Mouse (Mus musculus) ES-Bruce4 (cell line): ENCODE measurements around the gene Tbc1d14. TPM values are rescaled to one million over a fixed set of nuclear protein-coding genes. Genes with fewer than 3 reads are reported as not detected.

Source experiments
- H3K27ac ChIP-seq: 2 replicates; pipeline ENCODE4 v1.5.1; 2012; ENCODE audit warnings: low read length, inconsistent platforms; ENCODE audit not compliant: insufficient read depth
- H3K27me3 ChIP-seq: 2 replicates; pipeline ENCODE4 v1.6.1; 2012; ENCODE audit warnings: mild to moderate bottlenecking, low read length, inconsistent platforms; ENCODE audit not compliant: control insufficient read depth, poor library complexity, insufficient read depth, severe bottlenecking
- H3K36me3 ChIP-seq: 2 replicates; pipeline ENCODE4 v1.6.1; 2012; ENCODE audit warnings: inconsistent platforms, mild to moderate bottlenecking, low read length, moderate library complexity; ENCODE audit not compliant: control insufficient read depth, poor library complexity, insufficient read depth, severe bottlenecking
- H3K4me1 ChIP-seq: one replicate; pipeline ENCODE4 v1.8.1; 2011; ENCODE audit warnings: low read length; ENCODE audit not compliant: control insufficient read depth, insufficient read depth
- H3K4me3 ChIP-seq: 2 replicates; pipeline ENCODE4 v1.5.1; 2011; ENCODE audit warnings: low read depth, mild to moderate bottlenecking, low read length
- H3K9ac ChIP-seq: 2 replicates; pipeline ENCODE4 v1.6.1; 2012; ENCODE audit warnings: low read depth, mild to moderate bottlenecking, inconsistent platforms; ENCODE audit not compliant: poor library complexity, severe bottlenecking
- H3K9me3 ChIP-seq: replicated peaks from 2 replicates; pipeline ENCODE4 v1.6.1; 2012; ENCODE audit warnings: mild to moderate bottlenecking, low read length, inconsistent platforms; ENCODE audit not compliant: control insufficient read depth, poor library complexity, insufficient read depth, severe bottlenecking
- CTCF ChIP-seq: IDR thresholded peaks from one replicate; pipeline ENCODE4 v1.8.1; 2011; ENCODE audit warnings: low read depth, low read length
- EP300 ChIP-seq: IDR thresholded peaks from 2 replicates; pipeline ENCODE4 v1.6.1; 2011; ENCODE audit warnings: low read depth, low read length; ENCODE audit not compliant: insufficient read depth
- POLR2A ChIP-seq: IDR thresholded peaks from one replicate; pipeline ENCODE4 v1.8.1; 2011; ENCODE audit warnings: low read length; ENCODE audit not compliant: insufficient read depth
- polyA plus RNA-seq: library from polyadenylated mRNA; stranded (reverse); fragments of >200 nt; gene quantifications from 2 replicates; pipeline ENCODE4 v1.2.4, GENCODE M21; 2011; ENCODE audit warnings: low read depth; ENCODE audit not compliant: missing spikeins, insufficient read depth, insufficient read length

Tbc1d14 gene
- polyA plus RNA-seq, 1 experiment, result 28.8 TPM

GRCm38 (mm10) chr5:36458926-36459325, 134.2 kb downstream of the Tbc1d14 start:
- Histone ChIP-seq H3K9ac (no peak overlapping the region), H3K4me3 (no peak overlapping the region), H3K27me3 (no peaks in the 10 kb centered on the region), H3K9me3 (no peaks in the 10 kb centered on the region), H3K27ac (no peak overlapping the region), H3K36me3 (no peaks in the 10 kb centered on the region), H3K4me1 (no peaks in the 10 kb centered on the region)
- peak; percentile 76 for TF ChIP-seq CTCF
- no peak for TF ChIP-seq EP300

DNA sequence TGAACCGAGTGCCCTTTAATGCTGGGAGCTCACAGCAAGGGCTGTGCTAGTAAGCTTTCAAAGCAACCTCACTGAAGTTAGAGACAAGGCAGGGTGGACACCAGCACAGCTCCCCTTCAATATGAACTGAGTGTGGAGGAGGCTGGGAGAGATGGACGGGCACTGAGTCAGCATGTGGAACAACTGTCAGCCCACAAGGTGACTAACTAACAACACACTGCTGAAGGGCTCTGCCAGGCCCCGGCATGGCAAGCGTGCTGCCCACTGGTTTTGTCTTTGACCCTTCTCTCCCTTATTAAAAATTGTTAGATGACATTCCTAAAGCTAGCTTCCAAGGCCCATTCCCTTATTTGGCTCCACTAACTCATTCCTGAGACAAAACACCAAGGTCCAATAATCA, 135.4 kb downstream of the Tbc1d14 start:
- Histone ChIP-seq H3K9me3 (no peaks in the 10 kb centered on the region), H3K27me3 (no peaks in the 10 kb centered on the region), H3K9ac (no peak overlapping the region), H3K4me1 (no peaks in the 10 kb centered on the region), H3K4me3 (no peak overlapping the region), H3K36me3 (no peaks in the 10 kb centered on the region), H3K27ac (no peak overlapping the region)
- TF ChIP-seq POLR2A (no peak), EP300 (no peak), CTCF (no peak)

GRCm38 (mm10) chr5:36452821-36453220, 140.3 kb downstream of the Tbc1d14 start:
- TF ChIP-seq CTCF (no peak), EP300 (no peak), POLR2A (no peak)
- Histone ChIP-seq H3K27ac (no peak overlapping the region), H3K9ac (no peak overlapping the region), H3K36me3 (no peaks in the 10 kb centered on the region), H3K9me3 (no peaks in the 10 kb centered on the region), H3K4me3 (no peak overlapping the region), H3K27me3 (no peaks in the 10 kb centered on the region), H3K4me1 (no peaks in the 10 kb centered on the region)

DNA sequence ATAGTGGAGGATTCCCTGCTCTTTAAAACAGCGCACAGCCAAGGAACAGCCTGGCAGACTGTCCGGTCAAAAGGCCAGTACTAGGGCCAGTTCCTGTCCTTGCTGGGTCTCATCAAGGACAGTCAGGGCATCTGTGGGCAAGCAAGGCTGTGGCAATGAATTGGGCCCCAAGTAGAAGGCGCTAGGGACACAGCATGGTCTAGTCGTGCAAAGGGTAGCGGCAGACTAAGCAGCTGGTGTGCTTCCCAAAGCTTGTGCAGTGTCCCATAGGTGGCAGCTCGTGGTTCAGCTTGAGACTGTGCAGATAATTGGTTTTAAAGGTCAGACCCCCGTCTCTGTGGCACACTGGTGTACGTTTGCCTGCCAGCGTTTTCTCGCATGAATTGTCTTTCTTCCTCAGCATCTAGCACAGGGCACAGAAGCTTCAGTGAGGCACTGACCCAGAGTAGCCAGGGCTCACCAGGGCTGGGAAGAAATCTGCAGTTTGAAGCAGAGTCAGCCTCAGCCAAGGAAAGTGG, 141.1 kb downstream of the Tbc1d14 start:
- no peak overlapping the region for H3K4me3 ChIP-seq

GRCm38 (mm10) chr5:36451119-36451518, 142.0 kb downstream of the Tbc1d14 start:
- H3K4me3 ChIP-seq, result no peak overlapping the region
- H3K9me3 ChIP-seq, result no peaks in the 10 kb centered on the region
- TF ChIP-seq POLR2A (no peak), CTCF (no peak), EP300 (no peak)

More for the DNA sequence above, 141.1 kb downstream of the Tbc1d14 start:
- no peak for TF ChIP-seq CTCF
- no peak for TF ChIP-seq EP300
- no peak for TF ChIP-seq POLR2A
- no peaks in the 10 kb centered on the region for H3K27me3 ChIP-seq
- no peaks in the 10 kb centered on the region for H3K9me3 ChIP-seq
- H3K36me3 ChIP-seq, result no peaks in the 10 kb centered on the region
- no peaks in the 10 kb centered on the region for H3K4me1 ChIP-seq
- no peak overlapping the region for H3K9ac ChIP-seq
- no peak overlapping the region for H3K27ac ChIP-seq

GRCm38 (mm10) chr5:36449710-36450358, 143.2 kb downstream of the Tbc1d14 start:
- no peaks in the 10 kb centered on the region for H3K27me3 ChIP-seq
- no peaks in the 10 kb centered on the region for H3K4me1 ChIP-seq
- no peaks in the 10 kb centered on the region for H3K9me3 ChIP-seq
- H3K36me3 ChIP-seq, result no peaks in the 10 kb centered on the region
- H3K9ac ChIP-seq, result no peak overlapping the region
- TF ChIP-seq POLR2A (no peak), CTCF (no peak), EP300 (no peak)
- H3K4me3 ChIP-seq, result no peak overlapping the region
- no peak overlapping the region for H3K27ac ChIP-seq

More at GRCm38 (mm10) chr5:36451119-36451518, 142.0 kb downstream of the Tbc1d14 start:
- no peaks in the 10 kb centered on the region for H3K36me3 ChIP-seq
- H3K4me1 ChIP-seq, result no peaks in the 10 kb centered on the region
- H3K27me3 ChIP-seq, result no peaks in the 10 kb centered on the region
- no peak overlapping the region for H3K27ac ChIP-seq
- H3K9ac ChIP-seq, result no peak overlapping the region
